Mouse (Mus musculus) brain, adult 2 months (tissue): Measurements from ENCODE around the gene Zfp868.
"Not testable (repeated sequence)": the region's sequence is repeated elsewhere in the genome, so short reads cannot be mapped to it uniquely, and the experiment has no call there.

ENCODE experiments used
- DNase-seq: peaks from one replicate; pipeline ENCODE4 v3.0.0; 2011; ENCODE audit warnings: low read depth, low spot score

Gene Zfp868

DNA sequence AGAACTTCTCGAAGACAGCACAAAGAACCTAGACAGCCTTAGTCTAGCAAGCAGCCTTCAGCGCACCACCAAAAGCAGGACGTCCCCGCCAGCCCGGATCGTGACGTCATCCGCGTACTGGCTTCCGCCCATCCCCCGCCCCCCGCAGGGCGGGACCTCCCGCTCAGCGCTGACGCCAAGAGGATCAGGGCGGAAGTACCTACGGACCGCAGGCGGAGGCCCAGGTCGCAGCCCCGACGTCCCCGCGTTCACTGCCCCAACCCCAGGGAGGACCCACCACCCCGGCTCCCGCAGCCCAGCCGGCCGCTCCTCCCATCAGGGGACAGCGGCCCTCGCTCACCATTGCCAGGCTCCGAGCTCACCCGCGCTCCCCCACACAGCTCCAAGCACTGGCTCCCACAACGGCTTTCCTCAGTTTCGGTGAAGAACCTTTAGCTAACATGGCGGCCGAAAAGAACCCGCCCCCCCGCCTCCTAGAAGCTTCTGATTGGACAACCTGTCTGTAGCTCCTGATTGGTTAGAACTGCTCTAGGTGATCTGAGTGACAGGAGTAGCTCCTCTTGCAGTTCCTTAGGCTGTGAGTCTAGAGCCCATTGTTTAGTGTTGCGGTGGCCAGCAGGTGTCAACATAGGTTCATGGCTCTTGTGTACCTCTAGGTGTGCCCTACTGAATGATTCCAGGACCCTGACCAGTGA is at the start of gene Zfp868:
TSS of gene Zfp868 (minus strand) at position 454 of the 695 bp plus-strand sequence.
- peak; percentile 99 for DNase-seq

DNA sequence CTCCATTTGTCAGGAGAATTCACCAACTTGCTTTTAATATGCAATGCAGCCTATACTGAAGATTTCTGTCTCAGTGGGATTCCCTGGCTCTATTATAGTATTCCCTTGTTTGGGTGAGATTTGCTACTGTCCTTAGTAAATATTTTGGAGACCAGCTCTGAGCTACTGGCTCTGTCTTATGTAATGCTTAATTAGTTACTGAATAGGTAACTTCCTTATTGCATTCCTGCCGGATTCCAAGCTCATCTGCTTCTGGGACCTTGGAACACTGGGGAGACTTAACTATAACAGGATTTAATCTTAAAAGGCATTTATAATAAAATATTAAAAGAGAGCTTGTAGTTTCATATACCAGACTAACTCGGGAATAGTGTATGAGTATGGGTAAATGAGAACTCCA is 39.7 kb upstream of the Zfp868 start:
- not testable (repeated sequence) for DNase-seq

DNA sequence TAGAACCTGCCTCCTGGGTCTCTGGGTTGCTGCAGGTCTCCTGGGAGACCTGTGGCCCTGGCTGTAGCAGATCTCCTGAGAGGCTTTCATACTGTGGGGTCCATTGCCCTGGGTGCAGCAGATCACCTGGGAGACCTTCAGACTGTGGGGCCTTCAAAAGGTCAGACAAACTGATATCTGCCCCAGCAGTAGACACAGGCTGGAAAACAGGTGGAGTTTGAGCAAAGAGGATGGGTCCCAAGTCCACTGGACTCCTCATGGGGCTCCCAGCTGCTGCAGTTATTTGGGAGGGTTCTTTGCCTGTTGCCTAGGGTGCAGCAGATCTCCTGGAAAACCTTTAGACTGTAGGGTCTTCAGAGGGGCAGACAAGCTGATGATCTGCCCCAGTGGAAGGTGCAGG is 35.9 kb upstream of the Zfp868 start:
- no peak for DNase-seq

DNA sequence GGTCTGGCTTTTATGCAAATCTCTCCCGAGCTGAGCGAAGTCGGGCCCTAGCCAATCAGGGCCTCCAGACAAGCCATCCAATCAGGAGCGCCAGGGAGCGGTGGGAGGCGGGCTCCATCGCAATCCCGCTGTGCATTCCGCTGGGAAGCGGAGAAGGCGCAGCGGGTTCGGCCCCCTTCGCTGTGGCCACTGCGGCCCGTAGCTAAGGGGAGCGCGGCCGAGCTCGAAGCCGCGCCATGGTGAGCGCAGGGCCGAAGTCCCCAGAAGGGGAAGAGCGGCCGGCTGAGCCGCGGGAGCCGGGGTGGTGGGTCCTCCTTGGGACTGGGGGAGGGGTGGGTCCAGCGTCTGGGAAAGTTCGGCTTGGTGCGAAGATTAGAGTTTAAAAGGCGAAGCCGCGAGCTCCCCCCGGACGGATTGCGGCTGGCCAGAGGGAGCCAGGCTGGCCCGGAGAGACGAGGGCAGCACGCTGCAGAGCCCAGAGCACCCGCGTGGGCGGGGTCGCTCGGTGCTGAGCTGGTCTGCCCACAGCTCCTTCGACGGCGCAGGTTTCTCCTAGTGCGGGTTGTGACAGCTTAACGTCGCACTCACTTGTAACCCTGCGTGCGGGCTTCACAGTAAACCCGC is 29.1 kb upstream of the Zfp868 start, which contains the start of gene Zfp964:
TSS of gene Zfp964 (plus strand) at position 122 of the 624 bp plus-strand sequence.
- DNase-seq, result peak; percentile 97

DNA sequence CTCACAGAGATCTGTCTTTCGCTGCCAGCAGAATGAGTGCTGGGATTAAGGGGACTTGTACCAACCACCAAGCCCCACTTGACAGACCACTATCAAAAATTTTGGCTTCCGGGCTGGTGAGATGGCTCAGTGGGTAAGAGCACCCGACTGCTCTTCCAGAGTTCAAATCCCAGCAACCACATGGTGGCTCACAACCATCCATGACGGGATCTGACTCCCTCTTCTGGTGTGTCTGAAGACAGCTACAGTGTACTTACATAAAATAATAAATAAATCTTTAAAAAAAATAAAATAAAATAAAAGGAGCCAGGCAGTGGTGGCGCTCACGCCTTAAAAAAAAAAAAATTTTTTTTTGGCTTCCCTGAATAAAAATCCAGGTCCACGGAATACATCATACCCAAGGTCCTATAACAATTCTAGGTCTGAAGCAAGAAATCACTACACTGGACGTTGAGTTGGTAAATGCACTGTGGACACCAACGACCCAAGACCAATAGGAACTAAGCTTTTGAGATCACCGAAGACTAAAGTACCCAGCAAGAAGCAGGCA is 28.5 kb upstream of the Zfp868 start:
- DNase-seq, result no peak

DNA sequence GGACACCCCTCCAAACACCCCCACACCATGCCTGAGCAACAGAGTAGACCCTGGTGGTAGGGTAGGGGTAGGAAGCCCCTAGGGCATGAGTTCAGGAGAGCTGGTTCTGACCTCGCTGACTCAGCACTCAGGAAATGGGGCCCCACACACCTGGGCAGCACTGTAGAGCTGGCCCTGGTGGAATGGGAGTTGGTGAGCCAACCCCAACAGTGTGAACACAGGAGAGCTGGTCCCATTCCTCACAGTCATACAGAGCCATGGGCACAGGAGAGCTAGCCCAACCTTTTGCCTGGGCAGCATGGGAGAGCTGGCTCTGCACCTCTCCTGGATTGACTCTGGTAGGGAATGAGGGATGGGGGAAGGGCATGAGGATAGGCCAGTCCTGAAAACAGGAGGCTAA is 7.3 kb downstream of the Zfp868 start:
- DNase-seq, result no peak

DNA sequence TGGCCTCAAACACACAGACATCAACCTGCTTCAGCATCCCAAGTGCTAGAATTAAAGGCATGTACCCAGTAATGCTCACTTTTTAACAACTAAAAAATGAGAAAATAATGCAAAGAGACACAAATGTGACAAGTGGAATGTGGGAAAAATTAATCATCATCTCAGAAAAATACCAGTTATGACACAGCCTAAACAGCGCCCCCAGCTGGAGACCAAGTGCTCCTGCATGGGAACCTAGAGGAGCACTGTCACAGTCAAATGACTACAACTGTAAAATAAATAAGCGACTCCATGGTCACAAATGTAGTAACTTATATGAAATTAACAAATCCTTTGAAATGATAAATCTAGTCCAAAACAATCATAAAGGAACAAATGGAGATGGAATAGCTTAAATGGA is 10.7 kb downstream of the Zfp868 start:
- DNase-seq, result peak; percentile 8

DNA sequence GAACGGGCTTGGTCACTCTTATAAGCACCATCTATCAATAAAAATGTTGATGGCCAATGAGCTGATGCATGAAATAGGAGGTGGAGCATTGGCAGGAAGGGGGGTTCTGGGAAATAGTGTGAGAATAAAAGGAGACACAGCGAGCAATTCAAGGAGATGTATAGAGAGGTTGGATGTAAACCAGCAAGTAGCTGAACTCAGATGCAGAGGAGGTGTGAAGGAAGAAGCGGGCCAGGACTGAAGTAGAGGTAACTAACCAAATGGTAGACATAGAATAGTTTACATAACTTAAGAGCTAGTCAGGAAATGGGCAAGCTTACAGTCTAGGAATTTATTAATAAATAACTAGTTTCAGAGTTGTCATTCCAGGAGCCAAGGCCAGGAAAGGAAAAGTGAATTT is 27.8 kb downstream of the Zfp868 start:
- peak; percentile 36 for DNase-seq

DNA sequence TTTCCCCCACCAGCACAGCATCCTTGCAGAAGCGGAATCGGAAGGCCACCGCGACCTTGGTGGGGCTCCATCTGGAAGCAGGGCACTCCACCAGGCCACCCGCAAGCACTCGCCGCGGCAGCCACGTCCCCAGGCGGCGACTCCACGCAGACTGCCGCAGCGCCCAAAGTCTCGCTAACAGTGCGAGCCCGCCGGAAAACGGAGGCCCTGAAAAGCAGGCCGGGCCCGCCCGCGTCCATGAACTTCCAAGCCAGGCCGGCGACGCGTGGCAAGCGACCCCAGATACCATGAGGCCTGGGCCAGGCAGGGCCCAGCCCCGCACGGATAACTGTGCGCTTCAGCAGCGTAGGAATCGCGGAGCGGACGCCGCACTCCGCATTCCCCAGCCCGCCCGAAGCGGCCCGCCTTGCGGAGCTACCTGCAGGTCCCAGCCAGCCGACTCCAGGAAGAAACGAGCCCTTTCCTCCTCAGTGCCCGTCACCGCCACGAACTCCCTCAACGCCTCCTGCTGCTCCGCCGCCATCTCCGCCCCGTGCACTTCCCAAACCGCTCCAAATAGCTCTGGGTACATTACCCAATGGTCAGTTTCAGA is 40.6 kb downstream of the Zfp868 start:
- peak; percentile 68 for DNase-seq

DNA sequence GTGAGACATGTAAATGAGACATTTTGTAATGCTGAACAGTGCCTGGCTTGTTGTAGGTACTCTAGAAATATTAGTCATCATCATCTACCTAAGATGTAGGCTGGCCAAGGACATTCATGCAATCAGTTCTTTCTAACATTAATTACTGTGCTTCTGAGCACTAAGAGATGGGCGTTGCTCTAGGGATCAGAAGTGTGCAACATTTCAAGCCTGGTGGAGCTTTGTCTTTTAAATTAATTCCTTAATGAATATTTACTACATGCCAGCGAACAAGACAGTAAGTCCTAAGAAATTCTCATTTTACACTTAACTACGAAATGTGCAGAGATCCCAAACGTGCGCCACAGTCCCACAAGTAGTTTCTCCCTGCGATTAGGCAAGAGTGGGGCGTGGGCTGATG is 41.1 kb downstream of the Zfp868 start:
- DNase-seq, result not testable (repeated sequence)
